Mouse (Mus musculus) small intestine, adult 2 months (tissue): ENCODE data around the gene Rdh8. TPM values are rescaled to one million over a fixed set of nuclear protein-coding genes. Genes with fewer than 3 reads are reported as not detected.

Source experiments
- H3K27ac ChIP-seq: fragments of 200-500 bp; 2 replicates; pipeline ENCODE4 v1.5.1; 2012; ENCODE audit warnings: low read depth, low read length, control low read depth, inconsistent platforms; ENCODE audit not compliant: insufficient read depth
- H3K27me3 ChIP-seq: fragments of 200-500 bp; 2 replicates; pipeline ENCODE4 v1.6.1; 2012; ENCODE audit warnings: mild to moderate bottlenecking, moderate library complexity, low read length, inconsistent platforms; ENCODE audit not compliant: control insufficient read depth, insufficient read depth
- H3K36me3 ChIP-seq: fragments of 200-500 bp; 2 replicates; pipeline ENCODE4 v1.6.1; 2012; ENCODE audit warnings: mild to moderate bottlenecking, low read length, control low read depth, inconsistent platforms; ENCODE audit not compliant: control insufficient read depth, insufficient read depth
- H3K4me1 ChIP-seq: fragments of 200-500 bp; 2 replicates; pipeline ENCODE4 v1.6.1; 2012; ENCODE audit warnings: low read length, inconsistent platforms, mixed read lengths; ENCODE audit not compliant: control insufficient read depth, insufficient read depth, insufficient read length
- H3K4me3 ChIP-seq: fragments of 200-500 bp; 2 replicates; pipeline ENCODE4 v1.5.1; 2012; ENCODE audit warnings: low read depth, mild to moderate bottlenecking, control low read depth, inconsistent platforms, low read length, moderate library complexity
- CTCF ChIP-seq: fragments of 200-500 bp; IDR thresholded peaks from 2 replicates; pipeline ENCODE4 v1.5.1; 2012; ENCODE audit warnings: low read depth, mild to moderate bottlenecking, control low read depth, inconsistent platforms, low read length, moderate library complexity, mixed read lengths; ENCODE audit not compliant: insufficient replicate concordance, insufficient read length; ENCODE audit errors: extremely low read depth
- POLR2A ChIP-seq: fragments of 200-500 bp; IDR thresholded peaks from 2 replicates; pipeline ENCODE4 v1.6.1; 2012; ENCODE audit warnings: low read depth, mild to moderate bottlenecking, control low read depth, inconsistent platforms, low read length, moderate library complexity
- WGBS: fragments of 180-500 bp; shearing (Covaris S2); methylation state at CpG from one replicate; pipeline ENCODE4 v1.1.7; 2018; 5-methylcytosine and 5-hydroxymethylcytosine counted together
- polyA plus RNA-seq: library from polyadenylated mRNA; depleted of rRNA; stranded (reverse); fragments of >200 nt; gene quantifications from 2 replicates; pipeline ENCODE4 v1.2.3, GENCODE M21; 2012; rRNA removed

The Rdh8 gene
- polyA plus RNA-seq, 1 experiment, result not detected

DNA sequence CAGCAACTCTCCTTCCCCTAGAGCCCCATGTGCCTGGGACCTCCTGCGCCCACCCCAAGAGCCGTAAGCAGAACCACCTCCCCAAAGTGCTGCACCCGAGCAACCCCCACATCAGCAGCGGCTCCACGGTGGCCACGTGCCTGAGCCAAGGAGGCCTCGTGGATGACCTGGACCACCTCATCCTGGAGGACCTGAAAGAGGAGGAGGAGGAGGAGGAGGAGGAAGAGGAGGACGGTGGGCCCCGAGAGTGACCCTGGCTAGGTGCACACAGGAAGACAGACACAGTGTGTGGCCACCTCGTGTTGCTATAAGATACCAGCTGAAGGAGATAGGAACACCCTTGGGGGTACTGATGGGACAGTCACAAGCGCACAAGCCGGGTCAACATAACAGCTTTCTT lies 55.2 kb downstream of the Rdh8 start:
- TF ChIP-seq POLR2A (no peak), CTCF (no peak)
- Histone ChIP-seq H3K4me3 (no peak overlapping the region), H3K27me3 (0 out of 2 replicates have a peak, but pooled peaks cover 4% of the 10 kb centered on the region), H3K4me1 (peaks cover 6% of the 10 kb centered on the region), H3K36me3 (peaks cover 5% of the 10 kb centered on the region; the same call in 1 of the 2 replicates), H3K27ac (no peak overlapping the region)
- 91% methylated on average over 12 of the region's 12 CpGs for WGBS

- WGBS, result 77% methylated on average over 23 of the region's 23 CpGs
- TF ChIP-seq CTCF, result no peak
- no peak for TF ChIP-seq POLR2A
- H3K27me3 ChIP-seq, result no peaks in the 10 kb centered on the region
- H3K4me1 ChIP-seq, result no peaks in the 10 kb centered on the region; the same call in 1 of the 2 replicates
- no peak overlapping the region for H3K4me3 ChIP-seq
- H3K36me3 ChIP-seq, result peaks cover 4% of the 10 kb centered on the region; the same call in 1 of the 2 replicates
- H3K27ac ChIP-seq, result no peak overlapping the region
These were observed 56.9 kb downstream of the Rdh8 start for GRCm38 (mm10) chr9:20875021-20875790.

Other genes starting within 250 kb of the Rdh8 start
- 0.81 and 1.0 TPM in 2 replicates for gene Zfp846, start 237.2 kb upstream of the Rdh8 start, polyA plus RNA-seq
- gene Ubl5, start 175.6 kb upstream of the Rdh8 start, polyA plus RNA-seq, result 36.8 and 77.8 TPM in 2 replicates
- 21.0 and 42.5 TPM in 2 replicates for gene Fbxl12, start 173.7 kb upstream of the Rdh8 start, polyA plus RNA-seq
- 8.6 and 13.0 TPM in 2 replicates for gene Pin1, start 166.4 kb upstream of the Rdh8 start, polyA plus RNA-seq
- gene Olfm2, start 72.2 kb upstream of the Rdh8 start, polyA plus RNA-seq, result 0.91 and 2.2 TPM in 2 replicates
- gene Col5a3, start 3.4 kb upstream of the Rdh8 start, polyA plus RNA-seq, result 2.1 and 2.4 TPM in 2 replicates
- gene A230050P20Rik, start 50.1 kb downstream of the Rdh8 start, polyA plus RNA-seq, result 22.3 and 37.9 TPM in 2 replicates
- gene Angptl6, start 61.2 kb downstream of the Rdh8 start, polyA plus RNA-seq, result 4.3 and 8.0 TPM in 2 replicates
- gene Ppan, start 69.7 kb downstream of the Rdh8 start, polyA plus RNA-seq, result 33.4 and 42.2 TPM in 2 replicates
- gene Eif3g, start 80.1 kb downstream of the Rdh8 start, polyA plus RNA-seq, result 57.9 and 94.5 TPM in 2 replicates
- gene Dnmt1, start 141.4 kb downstream of the Rdh8 start, polyA plus RNA-seq, result 10.4 and 21.7 TPM in 2 replicates
- 2.5 and 2.9 TPM in 2 replicates for gene S1pr2, start 158.3 kb downstream of the Rdh8 start, polyA plus RNA-seq
- gene Mrpl4, start 184.2 kb downstream of the Rdh8 start, polyA plus RNA-seq, result 81.8 and 143 TPM in 2 replicates
- gene Icam1, start 197.5 kb downstream of the Rdh8 start, polyA plus RNA-seq, result 6.8 and 9.4 TPM in 2 replicates
- gene Icam4, start 210.9 kb downstream of the Rdh8 start, polyA plus RNA-seq, result 0.32 and 0.37 TPM in 2 replicates
- gene Icam5, start 213.6 kb downstream of the Rdh8 start, polyA plus RNA-seq, result 0.11 TPM in 2 replicates
- 0.80 TPM in 1 of 2 replicates, not detected in the other for gene Zglp1, start 248.6 kb downstream of the Rdh8 start, polyA plus RNA-seq